Mouse (Mus musculus) embryonic fibroblast, embryonic 13.5 days (primary cell): ENCODE data around the gene Wdr43.

ENCODE experiments used
- CTCF ChIP-seq: IDR thresholded peaks from 2 replicates; pipeline ENCODE4 v1.5.1; 2011; ENCODE audit warnings: mild to moderate bottlenecking, control low read depth, low read length, moderate library complexity, borderline replicate concordance; ENCODE audit not compliant: insufficient read depth
- POLR2A ChIP-seq: IDR thresholded peaks from 2 replicates; pipeline ENCODE4 v1.6.1; 2011; ENCODE audit warnings: low read depth, mild to moderate bottlenecking, control low read depth, low read length, moderate library complexity

DNA sequence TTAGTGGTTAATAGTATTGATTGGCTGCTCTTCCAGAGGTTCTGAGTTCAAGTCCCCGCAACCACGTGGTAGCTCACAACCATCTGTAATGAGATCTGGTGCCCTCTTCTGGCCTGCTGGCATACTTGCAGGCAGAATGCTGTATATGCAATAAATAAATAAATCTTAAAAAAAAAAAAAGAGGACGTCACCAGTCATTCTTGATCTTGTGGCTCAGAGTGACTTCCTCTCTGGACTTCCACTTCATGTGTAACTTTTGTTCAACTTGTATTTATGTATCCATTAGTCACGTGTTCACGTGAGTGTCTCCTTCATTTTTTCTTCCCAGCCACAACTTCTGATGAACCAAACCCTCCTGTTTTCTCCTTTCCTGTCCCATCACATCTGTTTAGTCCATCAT is 53.8 kb downstream of the Wdr43 start:
- TF ChIP-seq POLR2A (no peak), CTCF (no peak)
